Mouse (Mus musculus): ENCODE measurements at regions not wholly inside any gene's neighbourhood (a gene's known extent, or its start where the extent isn't known, plus 50 kb on each side); places are given as distances from the start of the nearest gene placed in this dataset.

GRCm38 (mm10) chr10:84088799-84089778 lies 351.3 kb downstream of the Nuak1 start:
- no peak for DNase-seq (ENCODE audit: low spot score in 2 of 2)

- no peak for DNase-seq (ENCODE audit: low spot score in 2 of 2)
Measured at GRCm38 (mm10) chr10:84093919-84094318, 346.5 kb downstream of the Nuak1 start.

- DNase-seq (ENCODE audit: low spot score in 2 of 2): no peak
Measured at GRCm38 (mm10) chr10:84097196-84097595, 343.2 kb downstream of the Nuak1 start.

- no peak for DNase-seq (ENCODE audit: low spot score in 2 of 2)
Measured at GRCm38 (mm10) chr10:84103985-84104384, 336.4 kb downstream of the Nuak1 start.

- no peak for DNase-seq (ENCODE audit: low spot score in 2 of 2)
Measured at GRCm38 (mm10) chr10:84104556-84104955, 335.8 kb downstream of the Nuak1 start.

- DNase-seq (ENCODE audit: low spot score in 2 of 2): no peak
Measured at GRCm38 (mm10) chr10:84109680-84110371, 330.6 kb downstream of the Nuak1 start.

- peak in 1 of 2 experiments; percentile 14 for DNase-seq (ENCODE audit: low spot score in 2 of 2)
Measured at GRCm38 (mm10) chr10:84110372-84110985, 329.9 kb downstream of the Nuak1 start.

- peak; percentile 20 to 46 for DNase-seq (ENCODE audit: low spot score in 2 of 2)
Measured at GRCm38 (mm10) chr10:84111502-84111901, 328.9 kb downstream of the Nuak1 start.

GRCm38 (mm10) chr10:84111909-84112308 lies 328.5 kb downstream of the Nuak1 start:
- no peak for DNase-seq (ENCODE audit: low spot score in 2 of 2)

- DNase-seq (ENCODE audit: low spot score in 2 of 2): no peak
Measured at GRCm38 (mm10) chr10:84119952-84120550, 320.3 kb downstream of the Nuak1 start.

GRCm38 (mm10) chr10:84137019-84137658 lies 303.3 kb downstream of the Nuak1 start:
- DNase-seq (ENCODE audit: low spot score in 2 of 2): no peak

GRCm38 (mm10) chr10:84142741-84143454 lies 297.5 kb downstream of the Nuak1 start:
- no peak for DNase-seq (ENCODE audit: low spot score in 2 of 2)

GRCm38 (mm10) chr10:84143674-84144343 lies 296.6 kb downstream of the Nuak1 start:
- DNase-seq (ENCODE audit: low spot score in 2 of 2): no peak

- no peak for DNase-seq (ENCODE audit: low spot score in 2 of 2)
Measured at GRCm38 (mm10) chr10:84144344-84144687, 296.1 kb downstream of the Nuak1 start.

- DNase-seq (ENCODE audit: low spot score in 2 of 2): no peak
Measured at GRCm38 (mm10) chr10:84147305-84147984, 293.0 kb downstream of the Nuak1 start.

GRCm38 (mm10) chr10:84163752-84164151 lies 276.6 kb downstream of the Nuak1 start:
- DNase-seq (ENCODE audit: low spot score in 2 of 2): no peak

GRCm38 (mm10) chr10:84165832-84166567 lies 274.4 kb downstream of the Nuak1 start:
- DNase-seq (ENCODE audit: low spot score in 2 of 2): no peak

- DNase-seq (ENCODE audit: low spot score in 2 of 2): peak in 1 of 2 experiments; percentile 7
Measured at GRCm38 (mm10) chr10:84166568-84166905, 273.9 kb downstream of the Nuak1 start.

GRCm38 (mm10) chr10:84172828-84173321 lies 267.5 kb downstream of the Nuak1 start:
- DNase-seq (ENCODE audit: low spot score in 2 of 2): no peak
